Mouse (Mus musculus) central nervous system, embryonic 18 days (tissue): ENCODE measurements around the gene 1700024G13Rik. TPM values are rescaled to one million over a fixed set of nuclear protein-coding genes. Genes with fewer than 3 reads are reported as not detected.

ENCODE experiments used
- polyA plus RNA-seq: library from polyadenylated mRNA; depleted of rRNA; stranded (reverse); fragments of >200 nt; gene quantifications from 2 replicates; pipeline ENCODE4 v1.2.3, GENCODE M21; 2012; rRNA removed

The 1700024G13Rik gene
- polyA plus RNA-seq: 0.32 and 0.72 TPM in 2 replicates

DNA sequence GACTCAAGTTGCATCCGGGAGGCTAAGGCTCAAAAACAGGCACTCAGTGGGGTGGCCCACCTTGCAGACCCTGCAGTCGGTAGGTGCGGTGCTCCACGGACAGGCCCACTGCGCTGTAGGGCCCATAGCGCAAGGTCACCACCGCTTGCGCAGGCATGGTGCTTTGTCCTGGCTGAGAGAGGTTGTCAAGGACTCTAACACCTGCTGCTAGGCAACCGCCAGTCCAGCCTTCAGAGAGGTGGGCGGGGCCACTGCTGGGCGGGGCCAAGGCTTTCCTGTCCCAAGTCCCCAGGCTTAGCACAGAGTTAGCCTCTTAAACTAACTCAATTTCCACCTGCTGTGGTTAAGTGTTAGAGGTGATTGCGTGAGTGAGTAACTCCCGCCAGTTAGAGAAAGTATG is at the start of gene 1700024G13Rik:
1700024G13Rik (minus strand) TSS at position 196 of the 400 bp plus-strand sequence.

Other genes starting within 250 kb of the 1700024G13Rik start
- not detected in 2 replicates for gene Msmb, start 246.4 kb downstream of the 1700024G13Rik start, polyA plus RNA-seq
- 63.1 and 69.4 TPM in 2 replicates for gene Ncoa4, start 228.5 kb downstream of the 1700024G13Rik start, polyA plus RNA-seq
- gene Timm23, start 186.5 kb downstream of the 1700024G13Rik start, polyA plus RNA-seq: 141 and 160 TPM in 2 replicates
- 16.7 and 16.8 TPM in 2 replicates for gene Parg, start 186.4 kb downstream of the 1700024G13Rik start, polyA plus RNA-seq
- gene Ogdhl, start 66.4 kb downstream of the 1700024G13Rik start, polyA plus RNA-seq: 25.0 and 26.9 TPM in 2 replicates
- 1.5 and 2.0 TPM in 2 replicates for gene Slc18a3, start 76.5 kb upstream of the 1700024G13Rik start, polyA plus RNA-seq
- 0.95 and 0.96 TPM in 2 replicates for gene Chat, start 77.6 kb upstream of the 1700024G13Rik start, polyA plus RNA-seq
- 13.0 and 13.4 TPM in 2 replicates for gene Ercc6, start 125.1 kb upstream of the 1700024G13Rik start, polyA plus RNA-seq
- gene Prrxl1, start 211.0 kb upstream of the 1700024G13Rik start, polyA plus RNA-seq: 0.51 and 2.2 TPM in 2 replicates